In the genomic region with DNA sequence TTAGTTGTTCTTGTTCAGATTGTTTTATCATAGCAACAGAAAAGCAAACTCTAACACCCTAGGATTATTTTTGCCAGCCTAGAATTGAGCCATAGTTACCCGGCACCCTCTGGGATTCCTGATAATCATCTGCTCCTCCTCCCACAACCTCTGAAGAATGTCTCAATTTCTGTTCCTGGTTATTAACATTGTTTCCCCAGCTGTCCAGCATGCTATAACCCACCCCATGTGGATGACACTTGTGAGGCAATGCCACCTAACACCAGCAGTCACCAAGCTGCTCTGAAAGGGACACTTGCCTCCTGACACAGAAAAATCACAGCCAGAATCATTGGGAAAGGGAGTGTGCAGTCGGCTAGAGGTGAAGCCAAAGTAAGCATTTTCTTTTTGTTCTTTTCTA, we compare ENCODE assay signal across 14 mouse cellular contexts.
A peak's percentile ranks its signal among the peaks of the same experiment; 100 is the strongest.
DNase-seq lines count a peak whose midpoint lies in the region; TF ChIP-seq lines count a peak whose summit lies in the region.
"Had no signal": no experiment of that assay in that cellular context is flagged by ENCODE, and none has a peak within 500 bp of the region (broad histone marks: within the 10 kb centered on the region; RNA-seq: fewer than 3 reads in every experiment).

No protein-coding gene starts in this region.

- TF ChIP-seq CTCF in layer of hippocampus, adult 2 months (conservative IDR thresholded peaks at IDR 0.05): no peak

- peak; percentile 8 for DNase-seq in layer of hippocampus, adult 9-11 months
- no peak for DNase-seq in layer of hippocampus, adult 2 months (ENCODE audit: low spot score in 2 of 2)
- peak; percentile 11 for DNase-seq in brain, adult 2 months (ENCODE audit: low read depth, low spot score)
- DNase-seq in mesoderm, embryonic 11.5 days (ENCODE audit: low read depth, low spot score): peak; percentile 3
- DNase-seq in spleen, postnatal 14 days (ENCODE audit: low spot score in 2 of 2): no peak
- no peak for DNase-seq in c-Kit-positive CD71-positive TER-119-positive erythroid progenitor cells, embryonic 14.5 days (ENCODE audit: low spot score)
- DNase-seq: cerebellum, adult 18-20 months; cerebellum, adult 9-10 months; cerebellum, postnatal 14 days; gastrocnemius, postnatal 10 days; gastrocnemius, postnatal 36 days; heart, adult 11 months had no signal

- no peak overlapping the region for H3K4me3 ChIP-seq in layer of hippocampus, adult 2 months
- H3K4me3 ChIP-seq: hindbrain, embryonic 12.5 days; hindbrain, embryonic 15.5 days had no signal

- H3K27ac ChIP-seq in layer of hippocampus, adult 2 months: no peak overlapping the region
- H3K27ac ChIP-seq: hindbrain, embryonic 12.5 days; hindbrain, embryonic 15.5 days had no signal

Comparison
In these comparisons a context has a peak if more than half of its experiments do, and no peak if none do; other contexts are left out.
1. DNase-seq: peak in layer of hippocampus, adult 9-11 months (single experiment), brain, adult 2 months (single experiment) and mesoderm, embryonic 11.5 days (single experiment); none in layer of hippocampus, adult 2 months (0 of 2), spleen, postnatal 14 days (0 of 2) and c-Kit-positive CD71-positive TER-119-positive erythroid progenitor cells, embryonic 14.5 days (single experiment).